Mouse (Mus musculus): ENCODE measurements around the gene Frmd6.

The Frmd6 gene

GRCm38 (mm10) chr12:70885576-70885975, 60.3 kb downstream of the Frmd6 start:
- Histone ChIP-seq H3K27me3 (ENCODE audit: control insufficient read depth, insufficient read depth, low read length, poor library complexity, severe bottlenecking) (no peaks in the 10 kb centered on the region), H3K36me3 (ENCODE audit: control insufficient read depth, insufficient read depth, low read length, poor library complexity, severe bottlenecking) (no peaks in the 10 kb centered on the region)
- no peak for DNase-seq (ENCODE audit: low read depth, low spot score)

GRCm38 (mm10) chr12:70890405-70890804, 65.1 kb downstream of the Frmd6 start:
- DNase-seq (ENCODE audit: low read depth, low spot score), result no peak
- H3K27me3 ChIP-seq (ENCODE audit: control insufficient read depth, insufficient read depth, low read length, poor library complexity, severe bottlenecking), result no peaks in the 10 kb centered on the region
- peaks cover 2% of the 10 kb centered on the region; the same call in 1 of the 2 replicates for H3K36me3 ChIP-seq (ENCODE audit: control insufficient read depth, insufficient read depth, low read length, poor library complexity, severe bottlenecking)

- DNase-seq (ENCODE audit: low read depth, low spot score), result no peak
- H3K36me3 ChIP-seq (ENCODE audit: control insufficient read depth, insufficient read depth, low read length, poor library complexity, severe bottlenecking), result peaks cover 2% of the 10 kb centered on the region; the same call in 1 of the 2 replicates
- H3K27me3 ChIP-seq (ENCODE audit: control insufficient read depth, insufficient read depth, low read length, poor library complexity, severe bottlenecking), result no peaks in the 10 kb centered on the region
Measured at GRCm38 (mm10) chr12:70890874-70891470, 65.7 kb downstream of the Frmd6 start.

- DNase-seq (ENCODE audit: low read depth, low spot score), result no peak
- Histone ChIP-seq H3K36me3 (ENCODE audit: control insufficient read depth, insufficient read depth, low read length, poor library complexity, severe bottlenecking) (peaks cover 2% of the 10 kb centered on the region; the same call in 1 of the 2 replicates), H3K27me3 (ENCODE audit: control insufficient read depth, insufficient read depth, low read length, poor library complexity, severe bottlenecking) (no peaks in the 10 kb centered on the region)
Measured at GRCm38 (mm10) chr12:70895275-70895674, 70.0 kb downstream of the Frmd6 start.

GRCm38 (mm10) chr12:70896068-70896467, 70.8 kb downstream of the Frmd6 start:
- peaks cover 2% of the 10 kb centered on the region; the same call in 1 of the 2 replicates for H3K36me3 ChIP-seq (ENCODE audit: control insufficient read depth, insufficient read depth, low read length, poor library complexity, severe bottlenecking)
- H3K27me3 ChIP-seq (ENCODE audit: control insufficient read depth, insufficient read depth, low read length, poor library complexity, severe bottlenecking), result no peaks in the 10 kb centered on the region
- no peak for DNase-seq (ENCODE audit: low read depth, low spot score)

GRCm38 (mm10) chr12:70897434-70897833, 72.1 kb downstream of the Frmd6 start:
- Histone ChIP-seq H3K27me3 (ENCODE audit: control insufficient read depth, insufficient read depth, low read length, poor library complexity, severe bottlenecking) (no peaks in the 10 kb centered on the region), H3K36me3 (ENCODE audit: control insufficient read depth, insufficient read depth, low read length, poor library complexity, severe bottlenecking) (peaks cover 2% of the 10 kb centered on the region; the same call in 1 of the 2 replicates)
- DNase-seq (ENCODE audit: low read depth, low spot score), result peak; percentile 26

GRCm38 (mm10) chr12:70898450-70898849, 73.1 kb downstream of the Frmd6 start:
- no peaks in the 10 kb centered on the region for H3K36me3 ChIP-seq (ENCODE audit: control insufficient read depth, insufficient read depth, low read length, poor library complexity, severe bottlenecking)
- H3K27me3 ChIP-seq (ENCODE audit: control insufficient read depth, insufficient read depth, low read length, poor library complexity, severe bottlenecking), result no peaks in the 10 kb centered on the region
- DNase-seq (ENCODE audit: low read depth, low spot score), result no peak

GRCm38 (mm10) chr12:70904471-70904870, 79.2 kb downstream of the Frmd6 start:
- DNase-seq (ENCODE audit: low read depth, low spot score), result no peak
- no peaks in the 10 kb centered on the region for H3K27me3 ChIP-seq (ENCODE audit: control insufficient read depth, insufficient read depth, low read length, poor library complexity, severe bottlenecking)
- no peaks in the 10 kb centered on the region for H3K36me3 ChIP-seq (ENCODE audit: control insufficient read depth, insufficient read depth, low read length, poor library complexity, severe bottlenecking)

GRCm38 (mm10) chr12:70906867-70907266, 81.6 kb downstream of the Frmd6 start:
- Histone ChIP-seq H3K36me3 (ENCODE audit: control insufficient read depth, insufficient read depth, low read length, poor library complexity, severe bottlenecking) (no peaks in the 10 kb centered on the region), H3K27me3 (ENCODE audit: control insufficient read depth, insufficient read depth, low read length, poor library complexity, severe bottlenecking) (no peaks in the 10 kb centered on the region)
- DNase-seq (ENCODE audit: low read depth, low spot score), result no peak

GRCm38 (mm10) chr12:70907651-70908050, 82.3 kb downstream of the Frmd6 start:
- Histone ChIP-seq H3K36me3 (ENCODE audit: control insufficient read depth, insufficient read depth, low read length, poor library complexity, severe bottlenecking) (no peaks in the 10 kb centered on the region), H3K27me3 (ENCODE audit: control insufficient read depth, insufficient read depth, low read length, poor library complexity, severe bottlenecking) (no peaks in the 10 kb centered on the region)
- no peak for DNase-seq (ENCODE audit: low read depth, low spot score)

- no peaks in the 10 kb centered on the region for H3K27me3 ChIP-seq (ENCODE audit: control insufficient read depth, insufficient read depth, low read length, poor library complexity, severe bottlenecking)
- H3K36me3 ChIP-seq (ENCODE audit: control insufficient read depth, insufficient read depth, low read length, poor library complexity, severe bottlenecking), result no peaks in the 10 kb centered on the region
- DNase-seq (ENCODE audit: low read depth, low spot score), result no peak
Measured at GRCm38 (mm10) chr12:70908076-70908475, 82.8 kb downstream of the Frmd6 start.

- DNase-seq (ENCODE audit: low read depth, low spot score), result peak; percentile 84
- no peaks in the 10 kb centered on the region for H3K36me3 ChIP-seq (ENCODE audit: control insufficient read depth, insufficient read depth, low read length, poor library complexity, severe bottlenecking)
- H3K27me3 ChIP-seq (ENCODE audit: control insufficient read depth, insufficient read depth, low read length, poor library complexity, severe bottlenecking), result no peaks in the 10 kb centered on the region
Measured at GRCm38 (mm10) chr12:70910241-70910720, 85.0 kb downstream of the Frmd6 start.

GRCm38 (mm10) chr12:70911029-70911428, 85.7 kb downstream of the Frmd6 start:
- Histone ChIP-seq H3K27me3 (ENCODE audit: control insufficient read depth, insufficient read depth, low read length, poor library complexity, severe bottlenecking) (no peaks in the 10 kb centered on the region), H3K36me3 (ENCODE audit: control insufficient read depth, insufficient read depth, low read length, poor library complexity, severe bottlenecking) (no peaks in the 10 kb centered on the region)
- peak; percentile 85 for DNase-seq (ENCODE audit: low read depth, low spot score)

- peak; percentile 52 for DNase-seq (ENCODE audit: low read depth, low spot score)
- no peaks in the 10 kb centered on the region for H3K36me3 ChIP-seq (ENCODE audit: control insufficient read depth, insufficient read depth, low read length, poor library complexity, severe bottlenecking)
- H3K27me3 ChIP-seq (ENCODE audit: control insufficient read depth, insufficient read depth, low read length, poor library complexity, severe bottlenecking), result no peaks in the 10 kb centered on the region
Measured at GRCm38 (mm10) chr12:70911676-70912379, 86.5 kb downstream of the Frmd6 start.

GRCm38 (mm10) chr12:70913429-70913828, 88.1 kb downstream of the Frmd6 start:
- DNase-seq (ENCODE audit: low read depth, low spot score), result peak; percentile 84

More at GRCm38 (mm10) chr12:70913429-70913828, 88.1 kb downstream of the Frmd6 start:
- Histone ChIP-seq H3K27me3 (ENCODE audit: control insufficient read depth, insufficient read depth, low read length, poor library complexity, severe bottlenecking) (no peaks in the 10 kb centered on the region), H3K36me3 (ENCODE audit: control insufficient read depth, insufficient read depth, low read length, poor library complexity, severe bottlenecking) (no peaks in the 10 kb centered on the region)

Measured in splenic B cell, adult 2 months (primary cell).